Comparison of ENCODE assay signal across 8 mouse cellular contexts in genomic region chr5:30014580-30014979, GRCm38 (mm10). TPM values are rescaled to one million over a fixed set of nuclear protein-coding genes. Genes with fewer than 3 reads are reported as not detected.
DNase-seq lines count a peak whose midpoint lies in the region; ATAC-seq and TF ChIP-seq lines count a peak whose summit lies in the region.

No protein-coding gene starts in this region.

- TF ChIP-seq RAD21 in MEL (IDR thresholded peaks at IDR 0.05; ENCODE audit: low read depth, low read length): peak; percentile 85

- no peaks in the 10 kb centered on the region for H3K4me1 ChIP-seq in embryonic facial prominence, embryonic 11.5 days (ENCODE audit: control insufficient read depth, insufficient read depth, low read length)
- no peaks in the 10 kb centered on the region for H3K4me1 ChIP-seq in embryonic facial prominence, embryonic 10.5 days
- H3K4me1 ChIP-seq in MEL (ENCODE audit: control insufficient read depth in 1 of 2, insufficient read depth in 2 of 2, low read length in 2 of 2): peaks cover 9 to 16% of the 10 kb centered on the region in 2 experiments
- H3K4me1 ChIP-seq in lung, postnatal 0 days (ENCODE audit: insufficient read depth, low read depth, low read length): no peaks in the 10 kb centered on the region

- H3K27me3 ChIP-seq in embryonic facial prominence, embryonic 11.5 days (ENCODE audit: control insufficient read depth, insufficient read depth, low read length): no peaks in the 10 kb centered on the region
- no peaks in the 10 kb centered on the region for H3K27me3 ChIP-seq in embryonic facial prominence, embryonic 10.5 days (replicated peaks; ENCODE audit: low read depth, poor library complexity, severe bottlenecking)
- peaks cover 4 to 6% of the 10 kb centered on the region in 2 experiments; a peak in 2 of 4 replicates for H3K27me3 ChIP-seq in MEL (ENCODE audit: control insufficient read depth in 1 of 2, insufficient read depth in 2 of 2, low read length in 2 of 2)
- H3K27me3 ChIP-seq in lung, postnatal 0 days (replicated peaks; ENCODE audit: insufficient read depth, low read length): no peaks in the 10 kb centered on the region

- no peaks in the 10 kb centered on the region for H3K36me3 ChIP-seq in embryonic facial prominence, embryonic 11.5 days (replicated peaks; ENCODE audit: control insufficient read depth, insufficient read depth, low read depth, low read length)
- H3K36me3 ChIP-seq in embryonic facial prominence, embryonic 10.5 days (replicated peaks): no peaks in the 10 kb centered on the region
- H3K36me3 ChIP-seq in MEL (ENCODE audit: control insufficient read depth in 1 of 2, insufficient read depth in 2 of 2, low read length in 2 of 2): peaks cover 0 to 11% of the 10 kb centered on the region in 2 experiments; a peak in 2 of 4 replicates
- H3K36me3 ChIP-seq in lung, postnatal 0 days (ENCODE audit: insufficient read depth, low read length): no peaks in the 10 kb centered on the region

- TF ChIP-seq POLR2A in MEL (IDR thresholded peaks at IDR 0.05; ENCODE audit: control insufficient read depth in 1 of 2, insufficient read depth in 1 of 2, low read depth in 1 of 2, low read length in 2 of 2, poor library complexity in 1 of 2): no peak

- H3K4me3 ChIP-seq in embryonic facial prominence, embryonic 11.5 days (ENCODE audit: low read depth, low read length): no peak overlapping the region
- no peak overlapping the region for H3K4me3 ChIP-seq in embryonic facial prominence, embryonic 10.5 days
- H3K4me3 ChIP-seq in MEL (ENCODE audit: control insufficient read depth in 1 of 2, insufficient read depth in 1 of 2, low read depth in 2 of 2, low read length in 2 of 2): no peak overlapping the region
- H3K4me3 ChIP-seq in lung, postnatal 0 days (ENCODE audit: low read depth, low read length): no peak overlapping the region

- no peak for TF ChIP-seq EP300 in MEL (IDR thresholded peaks at IDR 0.05; ENCODE audit: low read depth in 1 of 2, low read length in 2 of 2)
- TF ChIP-seq EP300 in lung, postnatal 0 days (IDR thresholded peaks at IDR 0.05): no peak

- no peak for ATAC-seq in embryonic facial prominence, embryonic 11.5 days (replicated peaks; ENCODE audit: insufficient number of reproducible peaks, low FRiP score, low TSS enrichment, low read depth)
- ATAC-seq in lung, postnatal 0 days: no peak

- no peak overlapping the region for H3K9ac ChIP-seq in embryonic facial prominence, embryonic 11.5 days (replicated peaks; ENCODE audit: low read length)
- H3K9ac ChIP-seq in MEL (ENCODE audit: control insufficient read depth, low read depth, low read length, poor library complexity, severe bottlenecking): no peak overlapping the region
- H3K9ac ChIP-seq in lung, postnatal 0 days (replicated peaks; ENCODE audit: low read depth): no peak overlapping the region

- intact Hi-C loops in left cerebral cortex, postnatal 14 days (cut with DNase I): loop anchor here (5.0 kb wide), 1 partner anchor 187 kb away; no protein-coding TSS in a partner anchor
- intact Hi-C loops in left cerebral cortex, postnatal 36 days (cut with DNase I): no loop called here

- TF ChIP-seq CTCF in MEL (IDR thresholded peaks at IDR 0.05 in 2 of 3, conservative IDR thresholded peaks at IDR 0.05 in 1 of 3; ENCODE audit: control insufficient read depth in 1 of 3, insufficient read depth in 1 of 3, low read depth in 2 of 3, low read length in 3 of 3, poor library complexity in 1 of 3, severe bottlenecking in 1 of 3): peak; percentile 27 to 94 (median 84)
- peak; percentile 66 for TF ChIP-seq CTCF in lung, postnatal 0 days (IDR thresholded peaks at IDR 0.05)

- H3K27ac ChIP-seq in embryonic facial prominence, embryonic 11.5 days (replicated peaks; ENCODE audit: low read depth, low read length): no peak overlapping the region
- no peak overlapping the region for H3K27ac ChIP-seq in embryonic facial prominence, embryonic 10.5 days (replicated peaks)
- no peak overlapping the region for H3K27ac ChIP-seq in MEL (ENCODE audit: control insufficient read depth, low read depth, low read length)
- H3K27ac ChIP-seq in lung, postnatal 0 days (ENCODE audit: low read length): no peak overlapping the region

- no peak overlapping the region for H3K4me2 ChIP-seq in embryonic facial prominence, embryonic 11.5 days (ENCODE audit: low read depth, low read length)
- H3K4me2 ChIP-seq in lung, postnatal 0 days (replicated peaks; ENCODE audit: low read depth, low read length): no peak overlapping the region

- peak; percentile 33 for DNase-seq in embryonic facial prominence, embryonic 11.5 days (ENCODE audit: low spot score)
- DNase-seq in embryonic facial prominence, embryonic 10.5 days (ENCODE audit: low spot score): no peak
- peak; percentile 28 for DNase-seq in left cerebral cortex, postnatal 14 days (ENCODE audit: low spot score in 2 of 2)
- no peak for DNase-seq in left cerebral cortex, postnatal 36 days (ENCODE audit: low spot score in 2 of 2)
- DNase-seq in MEL (ENCODE audit: low read depth, low spot score): peak; percentile 91
- DNase-seq in lung, postnatal 0 days (ENCODE audit: low spot score): peak; percentile 67
- DNase-seq in urinary bladder, postnatal 36 days (ENCODE audit: low spot score in 2 of 2): no peak
- no peak for DNase-seq in urinary bladder, postnatal 4 days (ENCODE audit: low spot score in 2 of 2)

- no peaks in the 10 kb centered on the region for H3K79me2 ChIP-seq in MEL (ENCODE audit: control insufficient read depth, insufficient read depth, low read length, poor library complexity)

- 59% methylated on average over 2 of the region's 2 CpGs for WGBS in embryonic facial prominence, embryonic 11.5 days
- 66% methylated on average over 2 of the region's 2 CpGs for WGBS in embryonic facial prominence, embryonic 10.5 days
- 40% methylated on average over 2 of the region's 2 CpGs for WGBS in lung, postnatal 0 days

- no peaks in the 10 kb centered on the region for H3K9me3 ChIP-seq in embryonic facial prominence, embryonic 11.5 days (replicated peaks; ENCODE audit: control insufficient read depth, low read length)
- H3K9me3 ChIP-seq in embryonic facial prominence, embryonic 10.5 days: no peaks in the 10 kb centered on the region
- no peaks in the 10 kb centered on the region for H3K9me3 ChIP-seq in MEL (replicated peaks; ENCODE audit: insufficient read depth, low read length)
- H3K9me3 ChIP-seq in lung, postnatal 0 days (ENCODE audit: low read length): no peaks in the 10 kb centered on the region

TF ChIP-seq in MEL, 35 proteins besides CTCF, POLR2A, EP300 and RAD21 (continues in another document):
- TF ChIP-seq JUND (IDR thresholded peaks at IDR 0.05; ENCODE audit: low read depth, low read length) (no peak), ZNF384 (IDR thresholded peaks at IDR 0.05; ENCODE audit: low read depth, low read length) (0 out of 2 replicates have a peak, but pooled peaks have one; percentile 26), ELF1 (IDR thresholded peaks at IDR 0.05; ENCODE audit: low read depth, low read length) (no peak), CHD2 (IDR thresholded peaks at IDR 0.05; ENCODE audit: low read length) (no peak), ZMIZ1 (IDR thresholded peaks at IDR 0.05; ENCODE audit: low read depth, low read length) (no peak), POLR2AphosphoS2 (IDR thresholded peaks at IDR 0.05; ENCODE audit: low read length) (no peak), USF1 (IDR thresholded peaks at IDR 0.05; ENCODE audit: low read depth, low read length) (no peak), SMC3 (IDR thresholded peaks at IDR 0.05; ENCODE audit: low read depth, low read length) (peak; percentile 95), NELFE (IDR thresholded peaks at IDR 0.05; ENCODE audit: low read depth, low read length) (no peak), KAT2A (conservative IDR thresholded peaks at IDR 0.05; ENCODE audit: low read depth, low read length) (no peak), MXI1 (IDR thresholded peaks at IDR 0.05; ENCODE audit: low read depth, low read length) (no peak), TBP (IDR thresholded peaks at IDR 0.05; ENCODE audit: low read depth, low read length) (no peak), BHLHE40 (IDR thresholded peaks at IDR 0.05; ENCODE audit: borderline replicate concordance, low read depth, low read length) (no peak), RCOR1 (IDR thresholded peaks at IDR 0.05; ENCODE audit: low read depth, low read length) (peak; percentile 39; the same call in 1 of the 2 replicates), MAZ (IDR thresholded peaks at IDR 0.05; ENCODE audit: low read depth, low read length) (no peak), SIN3A (IDR thresholded peaks at IDR 0.05; ENCODE audit: low read length) (no peak), GABPA (IDR thresholded peaks at IDR 0.05; ENCODE audit: low read depth, low read length) (no peak), CHD1 (IDR thresholded peaks at IDR 0.05; ENCODE audit: low read depth, low read length) (no peak), ZKSCAN1 (IDR thresholded peaks at IDR 0.05; ENCODE audit: low read depth, low read length) (peak; percentile 86), NRF1 (IDR thresholded peaks at IDR 0.05; ENCODE audit: insufficient read depth, low read depth, low read length, poor library complexity, severe bottlenecking) (no peak), ZC3H11A (IDR thresholded peaks at IDR 0.05; ENCODE audit: low read depth, low read length) (peak; percentile 86), UBTF (IDR thresholded peaks at IDR 0.05; ENCODE audit: borderline replicate concordance, insufficient read depth, low read depth, low read length) (no peak)

RNA-seq across cellular contexts. Expression of gene Il6, which starts 1.7 kb away (rescaled TPM):
- not detected in 2 replicates for polyA plus RNA-seq in embryonic facial prominence, embryonic 11.5 days (2014; fragmentation: Nextera tagmentation; extraction: Ambion mirVana)
- polyA plus RNA-seq in embryonic facial prominence, embryonic 10.5 days (2016; fragmentation: Nextera tagmentation; extraction: Ambion mirVana): not detected in 2 replicates
- total RNA-seq in left cerebral cortex, postnatal 14 days (2021): not detected
- total RNA-seq in left cerebral cortex, postnatal 36 days (2021): not detected
- not detected in 2 replicates for total RNA-seq in MEL (2012; rRNA removed)
- polyA plus RNA-seq in MEL (2012; ENCODE audit: insufficient read depth in 1 of 2, insufficient read length in 2 of 2, low read depth in 1 of 2, low replicate concordance in 2 of 2, missing spikeins in 1 of 2): not detected
- 0.25 and 2.1 TPM in 2 replicates for polyA plus RNA-seq in lung, postnatal 0 days (2015; fragmentation: Nextera tagmentation; extraction: Ambion mirVana)

RNA-seq across cellular contexts. Expression of gene Tyms, which starts 58.8 kb away (rescaled TPM):
- 409 and 418 TPM in 2 replicates for polyA plus RNA-seq in embryonic facial prominence, embryonic 11.5 days (2014; fragmentation: Nextera tagmentation; extraction: Ambion mirVana)
- polyA plus RNA-seq in embryonic facial prominence, embryonic 10.5 days (2016; fragmentation: Nextera tagmentation; extraction: Ambion mirVana): 379 and 382 TPM in 2 replicates
- total RNA-seq in left cerebral cortex, postnatal 14 days (2021): 1 to 10 TPM; 4.1 to 4.2 TPM
- 1 to 10 TPM; 4.3 to 5.2 TPM for total RNA-seq in left cerebral cortex, postnatal 36 days (2021)
- total RNA-seq in MEL (2012; rRNA removed): 150 and 163 TPM in 2 replicates
- polyA plus RNA-seq in MEL (2012; ENCODE audit: insufficient read depth in 1 of 2, insufficient read length in 2 of 2, low read depth in 1 of 2, low replicate concordance in 2 of 2, missing spikeins in 1 of 2): 100 to 1,000 TPM in 1 of 2 experiments, not detected in 1; 203 TPM
- 37.3 and 38.9 TPM in 2 replicates for polyA plus RNA-seq in lung, postnatal 0 days (2015; fragmentation: Nextera tagmentation; extraction: Ambion mirVana)

Comparison
In these comparisons a context has a peak if more than half of its experiments do, and no peak if none do; other contexts are left out.
1. DNase-seq: peak in embryonic facial prominence, embryonic 11.5 days (single experiment), left cerebral cortex, postnatal 14 days (2 of 2), MEL (single experiment) and lung, postnatal 0 days (single experiment); none in embryonic facial prominence, embryonic 10.5 days (single experiment), left cerebral cortex, postnatal 36 days (0 of 2), urinary bladder, postnatal 36 days (0 of 2) and urinary bladder, postnatal 4 days (0 of 2).